Mouse (Mus musculus): ENCODE results near the gene Pigx. TPM values are rescaled to one million over a fixed set of nuclear protein-coding genes. Genes with fewer than 3 reads are reported as not detected.

Pigx gene
- total and polyA plus RNA-seq, 2 experiments from 2014 or later, result 53.2 to 91.3 TPM

GRCm38 (mm10) chr16:32133148-32133547, 33.6 kb upstream of the Pigx start:
- no peak for DNase-seq (ENCODE audit: low spot score)
- 90% methylated on average over 3 of the region's 3 CpGs for WGBS

GRCm38 (mm10) chr16:32130190-32130826, 30.8 kb upstream of the Pigx start:
- ATAC-seq (ENCODE audit: low FRiP score) (no peak), DNase-seq (ENCODE audit: low spot score) (no peak)
- Histone ChIP-seq H3K9ac (replicated peaks; ENCODE audit: low read length, poor library complexity, severe bottlenecking) (no peak overlapping the region), H3K4me1 (ENCODE audit: insufficient read depth, low read length) (no peaks in the 10 kb centered on the region), H3K4me3 (ENCODE audit: low read depth, low read length) (no peak overlapping the region), H3K36me3 (ENCODE audit: insufficient read depth, low read length) (no peaks in the 10 kb centered on the region), H3K4me2 (ENCODE audit: low read depth, low read length, poor library complexity, severe bottlenecking) (no peak overlapping the region), H3K27ac (ENCODE audit: low read depth, low read length) (no peak overlapping the region), H3K27me3 (ENCODE audit: insufficient read depth, low read length) (no peaks in the 10 kb centered on the region), H3K9me3 (ENCODE audit: low read length) (no peaks in the 10 kb centered on the region)
- 78% methylated on average over 16 of the region's 16 CpGs for WGBS
- TF ChIP-seq CTCF (IDR thresholded peaks at IDR 0.05), result no peak

More at GRCm38 (mm10) chr16:32133148-32133547, 33.6 kb upstream of the Pigx start:
- TF ChIP-seq CTCF (IDR thresholded peaks at IDR 0.05), result no peak
- Histone ChIP-seq H3K27ac (ENCODE audit: low read depth, low read length) (no peak overlapping the region), H3K9ac (replicated peaks; ENCODE audit: low read length, poor library complexity, severe bottlenecking) (no peak overlapping the region), H3K4me3 (ENCODE audit: low read depth, low read length) (no peak overlapping the region), H3K36me3 (ENCODE audit: insufficient read depth, low read length) (no peaks in the 10 kb centered on the region), H3K4me2 (ENCODE audit: low read depth, low read length, poor library complexity, severe bottlenecking) (no peak overlapping the region), H3K4me1 (ENCODE audit: insufficient read depth, low read length) (no peaks in the 10 kb centered on the region), H3K9me3 (ENCODE audit: low read length) (no peaks in the 10 kb centered on the region), H3K27me3 (ENCODE audit: insufficient read depth, low read length) (no peaks in the 10 kb centered on the region)
- no peak for ATAC-seq (ENCODE audit: low FRiP score)

DNA sequence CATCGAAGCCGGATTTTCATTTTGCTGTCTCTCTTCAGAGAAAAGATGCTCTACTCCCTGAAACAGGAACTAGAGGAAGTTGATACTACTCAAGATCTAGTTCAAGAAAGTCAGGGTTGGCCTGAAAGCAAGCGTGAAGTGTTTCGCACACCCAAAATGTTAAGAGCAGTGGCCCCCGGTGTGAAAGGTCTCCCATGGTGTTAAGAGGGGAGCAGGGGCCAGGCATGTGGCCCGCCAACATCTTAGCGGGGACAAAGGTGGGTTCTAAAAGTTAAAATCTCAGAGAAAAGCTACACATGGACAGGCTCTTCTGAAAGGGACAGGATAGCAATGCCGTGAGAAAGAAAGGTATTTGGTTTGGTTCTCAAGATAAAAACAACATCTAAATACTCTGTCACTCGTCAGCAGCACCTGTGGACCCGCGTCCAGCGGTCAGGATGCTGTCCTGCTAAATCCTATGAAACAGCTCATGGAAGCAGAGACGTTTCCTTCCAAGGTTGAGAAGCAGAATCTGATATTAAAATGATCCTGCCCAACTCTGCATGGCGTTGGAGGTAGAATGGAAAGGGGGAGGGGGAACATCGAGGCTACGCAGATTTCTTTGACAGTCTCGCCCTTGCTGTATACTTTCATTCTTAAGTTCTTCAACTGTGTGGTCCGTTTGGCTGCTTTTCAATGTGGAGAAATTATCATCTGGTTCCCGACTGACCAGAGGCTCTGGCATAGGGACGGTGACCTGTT, 30.1 kb upstream of the Pigx start:
- ATAC-seq (ENCODE audit: low FRiP score), result no peak
- no peaks in the 10 kb centered on the region for H3K9me3 ChIP-seq (ENCODE audit: low read length)
- H3K4me1 ChIP-seq (ENCODE audit: insufficient read depth, low read length), result no peaks in the 10 kb centered on the region
- no peak overlapping the region for H3K27ac ChIP-seq (ENCODE audit: low read depth, low read length)
- 81% methylated on average over 20 of the region's 20 CpGs for WGBS
- no peak overlapping the region for H3K4me2 ChIP-seq (ENCODE audit: low read depth, low read length, poor library complexity, severe bottlenecking)
- no peak overlapping the region for H3K4me3 ChIP-seq (ENCODE audit: low read depth, low read length)
- no peak overlapping the region for H3K9ac ChIP-seq (replicated peaks; ENCODE audit: low read length, poor library complexity, severe bottlenecking)
- H3K36me3 ChIP-seq (ENCODE audit: insufficient read depth, low read length), result no peaks in the 10 kb centered on the region
- no peaks in the 10 kb centered on the region for H3K27me3 ChIP-seq (ENCODE audit: insufficient read depth, low read length)
- DNase-seq (ENCODE audit: low spot score), result no peak
- no peak for TF ChIP-seq CTCF (IDR thresholded peaks at IDR 0.05)

DNA sequence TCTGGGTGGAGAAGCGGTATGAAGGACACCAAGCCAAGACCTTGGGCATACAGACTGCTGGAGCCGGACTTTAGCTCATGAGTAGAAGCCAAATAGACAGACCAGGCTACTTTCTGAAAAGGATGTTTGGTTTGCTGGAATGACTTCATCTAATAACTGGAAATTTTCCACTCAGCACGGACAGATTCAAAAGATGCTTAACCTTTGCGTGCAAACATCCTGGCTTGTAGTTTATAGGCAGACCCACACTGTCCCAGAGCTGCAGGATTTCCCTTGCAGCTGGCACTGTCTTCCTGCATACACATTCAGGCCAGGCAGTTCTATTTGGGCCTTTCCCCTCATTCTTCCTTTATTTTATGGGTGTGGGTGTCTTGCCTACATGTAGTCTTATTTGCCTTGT, 27.5 kb upstream of the Pigx start:
- TF ChIP-seq CTCF (IDR thresholded peaks at IDR 0.05), result no peak
- Histone ChIP-seq H3K4me1 (ENCODE audit: insufficient read depth, low read length) (no peaks in the 10 kb centered on the region), H3K4me3 (ENCODE audit: low read depth, low read length) (no peak overlapping the region), H3K9ac (replicated peaks; ENCODE audit: low read length, poor library complexity, severe bottlenecking) (no peak overlapping the region), H3K27me3 (ENCODE audit: insufficient read depth, low read length) (no peaks in the 10 kb centered on the region), H3K4me2 (ENCODE audit: low read depth, low read length, poor library complexity, severe bottlenecking) (no peak overlapping the region), H3K9me3 (ENCODE audit: low read length) (no peaks in the 10 kb centered on the region), H3K36me3 (ENCODE audit: insufficient read depth, low read length) (no peaks in the 10 kb centered on the region), H3K27ac (ENCODE audit: low read depth, low read length) (no peak overlapping the region)
- ATAC-seq (ENCODE audit: low FRiP score) (no peak), DNase-seq (ENCODE audit: low spot score) (no peak)
- WGBS, result 89% methylated on average over 4 of the region's 4 CpGs

DNA sequence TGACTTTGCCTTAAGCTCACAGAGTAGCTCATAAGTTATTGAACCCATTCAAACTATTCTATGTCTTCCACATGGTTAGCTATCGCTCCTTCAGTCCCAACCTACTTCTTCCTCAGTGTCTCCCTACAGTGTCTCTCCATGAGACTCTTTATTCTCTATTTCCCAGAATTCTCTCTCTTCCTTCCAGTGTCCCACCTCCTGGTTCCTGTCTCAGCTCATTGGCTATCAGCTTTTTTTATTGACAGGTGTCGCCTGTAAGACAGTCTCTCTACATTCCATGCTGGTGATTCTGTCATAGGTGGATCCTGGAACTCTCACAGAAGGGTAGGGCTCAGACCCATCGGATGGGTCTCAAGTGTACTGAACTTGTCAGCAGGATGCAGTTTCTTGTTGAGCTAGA, 25.8 kb upstream of the Pigx start:
- Histone ChIP-seq H3K36me3 (ENCODE audit: insufficient read depth, low read length) (no peaks in the 10 kb centered on the region), H3K27me3 (ENCODE audit: insufficient read depth, low read length) (no peaks in the 10 kb centered on the region), H3K27ac (ENCODE audit: low read depth, low read length) (no peak overlapping the region), H3K4me2 (ENCODE audit: low read depth, low read length, poor library complexity, severe bottlenecking) (no peak overlapping the region), H3K4me1 (ENCODE audit: insufficient read depth, low read length) (no peaks in the 10 kb centered on the region), H3K4me3 (ENCODE audit: low read depth, low read length) (no peak overlapping the region), H3K9ac (replicated peaks; ENCODE audit: low read length, poor library complexity, severe bottlenecking) (no peak overlapping the region), H3K9me3 (ENCODE audit: low read length) (no peaks in the 10 kb centered on the region)
- TF ChIP-seq CTCF (IDR thresholded peaks at IDR 0.05), result no peak
- 90% methylated on average over 3 of the region's 3 CpGs for WGBS
- ATAC-seq (ENCODE audit: low FRiP score), result no peak
- DNase-seq (ENCODE audit: low spot score), result no peak

All from midbrain, postnatal 0 days (tissue).